Mouse (Mus musculus) CH12.LX (cell line): ENCODE results near the gene Pdcd6ip.

ENCODE experiments used
- CHD2 ChIP-seq: IDR thresholded peaks from 2 replicates; pipeline ENCODE4 v1.6.1; 2011; ENCODE audit warnings: low read length, improper control_type of control experiment
- CTCF ChIP-seq, 2 experiments: IDR thresholded peaks in 1 of 2; conservative IDR thresholded peaks in 1 of 2; 2 replicates each; pipeline ENCODE4 v1.5.1; 2011 to 2012; ENCODE audit warnings: low read depth in 2 of 2, low read length in 2 of 2, improper control_type of control experiment in 1 of 2, inconsistent platforms in 1 of 2, mild to moderate bottlenecking in 1 of 2, moderate library complexity in 1 of 2
- EP300 ChIP-seq: IDR thresholded peaks from 2 replicates; pipeline ENCODE4 v1.6.1; 2011; ENCODE audit warnings: low read length, improper control_type of control experiment
- JUND ChIP-seq: conservative IDR thresholded peaks from 2 replicates; pipeline ENCODE4 v1.6.1; 2011; ENCODE audit warnings: low read depth, low read length, improper control_type of control experiment
- NELFE ChIP-seq: IDR thresholded peaks from 2 replicates; pipeline ENCODE4 v1.6.1; 2011; ENCODE audit warnings: low read depth, low read length, improper control_type of control experiment
- POLR2A ChIP-seq: IDR thresholded peaks from 2 replicates; pipeline ENCODE4 v1.6.1; 2011; ENCODE audit warnings: low read depth, mild to moderate bottlenecking, improper control_type of control experiment, low read length
- POLR2AphosphoS2 ChIP-seq: IDR thresholded peaks from 2 replicates; pipeline ENCODE4 v1.6.1; 2011; ENCODE audit warnings: low read depth, low read length, improper control_type of control experiment
- SMC3 ChIP-seq: IDR thresholded peaks from 2 replicates; pipeline ENCODE4 v1.6.1; 2011; ENCODE audit warnings: low read depth, low read length, improper control_type of control experiment
- UBTF ChIP-seq: IDR thresholded peaks from 2 replicates; pipeline ENCODE4 v1.6.1; 2012; ENCODE audit warnings: low read depth, mild to moderate bottlenecking, inconsistent platforms, low read length, improper control_type of control experiment, moderate library complexity
- USF2 ChIP-seq: conservative IDR thresholded peaks from 2 replicates; pipeline ENCODE4 v1.6.1; 2011; ENCODE audit warnings: low read depth, low read length, improper control_type of control experiment
- ZKSCAN1 ChIP-seq: IDR thresholded peaks from 2 replicates; pipeline ENCODE4 v1.6.1; 2012; ENCODE audit warnings: low read depth, inconsistent platforms, low read length, improper control_type of control experiment, borderline replicate concordance
- ZMIZ1 ChIP-seq: IDR thresholded peaks from 2 replicates; pipeline ENCODE4 v1.6.1; 2012; ENCODE audit warnings: low read depth, mild to moderate bottlenecking, inconsistent platforms, low read length, improper control_type of control experiment

GRCm38 (mm10) chr9:113643669-113644068, 64.4 kb downstream of the Pdcd6ip start:
- TF ChIP-seq CTCF (conservative IDR thresholded peaks at IDR 0.05 in 1 of 2, IDR thresholded peaks at IDR 0.05 in 1 of 2; ENCODE audit: low read depth in 2 of 2, low read length in 2 of 2) (no peak), UBTF (no peak), EP300 (no peak), ZMIZ1 (no peak), CHD2 (no peak), POLR2A (no peak), SMC3 (no peak), POLR2AphosphoS2 (no peak), USF2 (no peak), JUND (no peak), ZKSCAN1 (no peak), NELFE (no peak)
